Mouse (Mus musculus) CD4-positive, CD25-positive, alpha-beta regulatory T cell, adult 4 months (primary cell): ENCODE measurements around the gene Pfkm. TPM values are rescaled to one million over a fixed set of nuclear protein-coding genes. Genes with fewer than 3 reads are reported as not detected.
A peak's percentile ranks its signal among the peaks of the same experiment; 100 is the strongest.

ENCODE experiments used
- ATAC-seq: one replicate; pipeline ENCODE4 v1.8.0; 2017
- polyA plus RNA-seq, 2 experiments: library from polyadenylated mRNA; unstranded; fragments of 100-300 nt; shearing (Covaris generic); gene quantifications; one replicate each; pipeline ENCODE4 v1.2.1; 2017

Gene Pfkm
- polyA plus RNA-seq, 2 experiments from 2014 or later: 4.8 to 13.4 TPM

DNA sequence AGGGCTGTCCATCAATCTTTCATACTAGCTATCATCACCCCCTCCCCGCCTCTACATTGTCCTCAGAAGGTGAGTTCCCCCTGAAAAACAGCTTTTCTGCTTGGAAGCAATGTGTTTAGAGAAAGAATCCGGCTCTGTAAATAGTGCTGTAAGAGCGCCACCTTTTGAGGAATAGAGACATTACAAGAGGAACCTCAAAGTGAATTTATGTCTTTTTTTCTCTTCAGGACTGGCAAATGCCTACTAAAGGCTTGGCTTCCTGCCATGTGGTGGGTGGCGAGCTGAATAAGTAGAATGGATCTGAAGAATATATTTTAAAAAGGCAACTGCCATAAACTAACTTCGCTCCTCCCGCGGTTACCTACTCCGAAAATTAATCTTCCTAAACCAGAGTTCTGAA, 81.4 kb downstream of the Pfkm start:
- peak; percentile 41 for ATAC-seq

DNA sequence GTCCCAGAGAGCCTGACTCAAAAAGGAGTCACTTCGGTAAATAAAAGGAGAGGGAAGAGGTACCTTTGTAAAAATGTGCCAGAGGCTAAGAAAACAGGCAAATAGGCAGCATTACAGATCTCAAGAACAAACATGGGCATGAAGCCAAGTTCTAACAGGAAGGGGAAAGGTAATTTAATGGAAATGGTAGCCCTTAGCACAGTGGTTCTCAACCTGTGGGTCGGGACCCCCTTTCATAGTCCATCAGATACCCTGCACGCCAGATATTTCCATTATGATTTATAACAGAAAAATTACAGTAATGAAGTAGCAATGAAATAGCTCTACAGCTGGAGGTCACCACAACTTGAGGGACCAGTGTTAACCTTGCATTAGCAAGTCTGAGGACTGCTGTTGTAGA, 84.9 kb downstream of the Pfkm start:
- ATAC-seq: no peak

DNA sequence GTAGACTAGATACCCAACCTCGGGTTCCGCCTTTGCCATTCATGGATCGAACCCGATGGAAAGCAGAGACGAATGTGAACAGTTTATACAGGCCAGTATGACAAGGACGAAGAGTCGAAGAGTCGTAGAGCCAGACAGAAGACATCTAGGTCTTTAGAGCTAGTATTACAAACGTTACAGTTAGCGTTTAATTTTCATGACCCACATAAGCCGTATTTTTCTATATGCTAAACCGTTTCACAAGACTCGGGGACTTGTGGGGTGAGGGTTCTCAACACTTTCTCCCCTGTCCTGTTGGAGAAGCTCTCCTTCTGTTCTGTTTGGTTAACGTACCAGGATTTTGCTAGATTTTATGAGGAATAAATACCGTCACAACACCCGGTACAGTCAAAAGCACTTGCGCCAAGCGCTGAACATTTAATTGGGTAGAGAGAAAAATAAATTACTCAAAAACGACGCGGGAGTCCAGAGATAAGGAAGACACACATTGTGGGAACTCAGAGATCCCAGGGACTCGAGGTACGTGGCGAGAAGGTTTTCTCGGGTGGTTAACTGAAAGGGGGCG, 88.3 kb downstream of the Pfkm start:
- no peak for ATAC-seq

DNA sequence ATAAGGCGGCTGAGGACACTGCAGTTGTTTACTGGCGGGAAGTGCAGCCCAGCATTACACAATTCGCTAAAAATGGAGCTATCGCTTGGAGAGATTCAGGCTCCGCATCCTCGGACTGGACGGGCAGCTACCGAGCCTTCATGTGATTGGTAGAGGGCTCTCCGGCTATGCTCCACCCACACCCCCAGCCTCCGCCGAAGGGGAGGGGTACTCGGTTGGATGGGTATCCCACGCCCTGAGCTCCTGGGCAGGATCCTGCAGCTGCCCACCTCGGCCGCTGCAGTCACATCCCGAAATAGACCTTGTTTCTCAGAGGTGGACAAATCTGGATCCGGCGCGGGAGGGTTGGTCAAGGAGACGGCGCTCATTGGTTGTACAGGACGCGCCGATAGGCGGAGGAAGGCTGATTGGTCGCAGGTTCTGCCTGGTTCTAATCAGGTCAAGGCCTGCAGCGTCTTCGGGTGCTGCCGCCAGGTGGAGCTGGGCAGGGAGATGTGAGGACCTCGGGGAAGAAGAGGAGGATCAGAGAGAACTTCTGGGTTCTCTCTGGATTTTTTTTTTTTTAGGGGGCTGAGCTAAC, 88.8 kb downstream of the Pfkm start:
- peak; percentile 97 for ATAC-seq

Other genes starting within 250 kb of the Pfkm start
- 10 to 100 TPM; 68.2 to 74.2 TPM for gene Hdac7, start 248.1 kb upstream of the Pfkm start, polyA plus RNA-seq
- under 1 TPM; 0.24 to 0.84 TPM for gene Vdr, start 182.0 kb upstream of the Pfkm start, polyA plus RNA-seq
- gene Tmem106c, start 128.4 kb upstream of the Pfkm start, polyA plus RNA-seq: 10 to 100 TPM; 25.3 to 25.8 TPM
- not detected for gene Col2a1, start 87.9 kb upstream of the Pfkm start, polyA plus RNA-seq
- 10 to 100 TPM; 33.4 to 34.3 TPM for gene Senp1, start 1.2 kb downstream of the Pfkm start, polyA plus RNA-seq
- gene Asb8, start 73.0 kb downstream of the Pfkm start, polyA plus RNA-seq: 10 to 100 TPM; 33.5 to 40.1 TPM
- gene Ccdc184, start 74.6 kb downstream of the Pfkm start, polyA plus RNA-seq: under 1 TPM; 0.24 to 0.27 TPM
- gene Olfr288, start 103.0 kb downstream of the Pfkm start, polyA plus RNA-seq: not detected
- not detected for gene Gm44579, start 128.4 kb downstream of the Pfkm start, polyA plus RNA-seq
- not detected for gene Olfr287, start 128.5 kb downstream of the Pfkm start, polyA plus RNA-seq
- gene Olfr286, start 141.9 kb downstream of the Pfkm start, polyA plus RNA-seq: under 1 TPM in 1 of 2 experiments, not detected in 1; 0.15 TPM
- not detected for gene H1fnt, start 164.7 kb downstream of the Pfkm start, polyA plus RNA-seq
- gene Zfp641, start 203.6 kb downstream of the Pfkm start, polyA plus RNA-seq: not detected
- gene Olfr285, start 224.8 kb downstream of the Pfkm start, polyA plus RNA-seq: not detected
- gene Olfr284, start 248.4 kb downstream of the Pfkm start, polyA plus RNA-seq: not detected